Mouse (Mus musculus): ENCODE data around the gene Oas3.

Gene Oas3

GRCm38 (mm10) chr5:120752786-120753185, 24.7 kb downstream of the Oas3 start:
- no peak for DNase-seq (ENCODE audit: low spot score)

- DNase-seq (ENCODE audit: low spot score) = no peak
These were observed 26.3 kb downstream of the Oas3 start for GRCm38 (mm10) chr5:120751206-120751605.

- DNase-seq (ENCODE audit: low spot score) = no peak
These were observed 27.8 kb downstream of the Oas3 start, which contains the start of gene Oas2 for GRCm38 (mm10) chr5:120749688-120750087. TSS of gene Oas2 (minus strand) at chr5:120749853.

- DNase-seq (ENCODE audit: low spot score) = peak; percentile 34
These were observed 31.0 kb downstream of the Oas3 start for GRCm38 (mm10) chr5:120746451-120746850.

DNA sequence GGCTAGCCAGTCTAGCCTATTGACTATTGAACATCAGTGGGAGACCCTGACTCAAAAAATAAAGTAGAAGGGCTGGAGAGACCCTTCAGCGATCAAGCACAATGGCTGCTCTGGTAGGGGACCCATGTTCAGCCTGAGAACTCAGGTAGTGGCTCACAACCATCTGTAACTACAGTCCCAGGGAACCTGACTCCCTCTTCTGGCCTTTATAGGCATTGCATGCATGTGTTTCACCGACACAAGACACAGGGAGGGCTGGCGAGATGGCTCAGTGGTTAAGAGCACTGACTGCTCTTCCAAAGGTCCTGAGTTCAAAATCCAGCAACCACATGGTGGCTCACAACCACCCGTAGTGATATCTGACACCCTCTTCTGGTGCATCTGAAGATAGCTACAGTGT, 35.3 kb downstream of the Oas3 start:
- no peak for DNase-seq (ENCODE audit: low spot score)

GRCm38 (mm10) chr5:120734380-120734990, 43.0 kb downstream of the Oas3 start:
- no peak for DNase-seq (ENCODE audit: low spot score)

DNA sequence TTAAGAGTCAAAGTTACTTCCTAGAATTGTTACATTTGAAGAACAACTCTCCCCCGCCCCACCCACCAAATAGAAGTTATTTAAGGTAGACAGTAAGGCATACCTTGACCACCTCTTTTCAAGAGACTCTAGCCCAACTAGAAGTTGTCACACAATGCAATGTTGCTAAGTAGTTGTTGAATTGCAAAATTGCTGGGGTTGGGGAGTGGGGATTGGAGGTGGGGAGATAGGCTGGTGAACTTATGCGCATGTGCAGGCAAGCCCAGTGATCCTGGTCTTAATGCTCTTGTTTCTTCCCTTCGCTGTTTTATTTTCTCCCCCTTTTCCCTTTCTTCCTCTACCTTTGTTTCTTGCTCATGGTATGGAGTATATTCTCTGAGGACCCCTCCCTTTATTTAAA, 43.8 kb downstream of the Oas3 start:
- DNase-seq (ENCODE audit: low spot score) = no peak

GRCm38 (mm10) chr5:120732740-120733139, 44.7 kb downstream of the Oas3 start:
- no peak for DNase-seq (ENCODE audit: low spot score)

GRCm38 (mm10) chr5:120729319-120729718, 48.1 kb downstream of the Oas3 start:
- no peak for DNase-seq (ENCODE audit: low spot score)

DNA sequence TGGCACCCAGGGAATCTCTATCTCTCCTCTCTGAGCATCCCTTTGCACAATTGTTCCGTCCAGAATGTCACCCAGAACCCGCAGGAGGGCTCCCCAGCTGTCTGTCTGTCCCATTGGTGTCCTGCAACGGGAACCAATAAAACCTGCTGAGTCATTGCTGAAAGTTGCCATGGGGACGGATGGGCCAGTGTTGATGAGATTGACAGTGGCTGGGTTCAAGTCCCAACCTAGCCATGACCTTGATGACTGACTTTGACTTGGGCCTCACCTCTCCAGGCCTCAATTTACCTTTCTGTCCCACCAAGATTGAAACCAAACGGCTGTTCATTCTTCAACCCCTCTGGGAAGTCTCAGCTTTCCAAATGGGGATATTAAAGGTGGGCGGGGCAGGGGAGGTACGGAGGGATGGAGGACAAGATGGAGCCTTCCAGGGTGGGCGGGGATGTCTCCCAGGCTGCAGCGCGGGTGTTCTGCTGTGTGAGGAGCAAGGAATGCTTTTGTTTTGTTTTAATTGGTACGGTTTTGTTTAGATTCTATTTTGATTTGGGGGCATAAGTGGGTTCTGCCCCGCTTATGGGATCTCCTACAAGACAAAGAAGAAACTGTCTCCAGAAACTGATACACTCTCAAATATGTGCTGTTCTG, 51.5 kb downstream of the Oas3 start:
- DNase-seq (ENCODE audit: low spot score) = no peak

- DNase-seq (ENCODE audit: low spot score) = no peak
These were observed 56.5 kb downstream of the Oas3 start for GRCm38 (mm10) chr5:120721005-120721404.

- no peak for DNase-seq (ENCODE audit: low spot score)
These were observed 58.7 kb downstream of the Oas3 start for GRCm38 (mm10) chr5:120718600-120719378.

- DNase-seq (ENCODE audit: low spot score) = no peak
These were observed 60.3 kb downstream of the Oas3 start for GRCm38 (mm10) chr5:120717136-120717535.

GRCm38 (mm10) chr5:120714314-120714713, 63.1 kb downstream of the Oas3 start:
- no peak for DNase-seq (ENCODE audit: low spot score)

GRCm38 (mm10) chr5:120712721-120713120, 64.7 kb downstream of the Oas3 start:
- no peak for DNase-seq (ENCODE audit: low spot score)

GRCm38 (mm10) chr5:120711827-120712226, 65.6 kb downstream of the Oas3 start, which contains the start of gene Dtx1:
TSS of gene Dtx1 (minus strand) at chr5:120711927.
- no peak for DNase-seq (ENCODE audit: low spot score)

DNA sequence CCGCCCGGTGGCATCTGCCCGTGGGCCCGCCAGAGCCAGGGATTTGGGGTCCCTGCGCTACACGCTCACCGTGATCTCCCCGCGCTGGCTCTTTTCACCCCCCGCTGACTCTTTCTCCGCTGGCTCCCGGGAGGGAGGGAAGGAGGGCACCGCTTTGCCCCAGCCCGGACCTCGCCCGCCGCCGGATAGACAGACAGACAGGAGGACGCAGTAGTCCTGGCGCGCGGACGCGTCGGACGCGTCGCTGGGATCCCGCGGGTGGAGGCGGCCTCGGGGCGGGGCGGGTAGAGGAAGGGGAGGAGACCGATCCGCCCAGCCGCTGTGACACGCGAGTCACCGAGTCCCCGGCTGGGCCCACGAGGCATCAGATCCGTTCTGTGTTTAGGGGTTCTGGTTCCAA, 66.0 kb downstream of the Oas3 start:
- DNase-seq (ENCODE audit: low spot score) = peak; percentile 61

DNA sequence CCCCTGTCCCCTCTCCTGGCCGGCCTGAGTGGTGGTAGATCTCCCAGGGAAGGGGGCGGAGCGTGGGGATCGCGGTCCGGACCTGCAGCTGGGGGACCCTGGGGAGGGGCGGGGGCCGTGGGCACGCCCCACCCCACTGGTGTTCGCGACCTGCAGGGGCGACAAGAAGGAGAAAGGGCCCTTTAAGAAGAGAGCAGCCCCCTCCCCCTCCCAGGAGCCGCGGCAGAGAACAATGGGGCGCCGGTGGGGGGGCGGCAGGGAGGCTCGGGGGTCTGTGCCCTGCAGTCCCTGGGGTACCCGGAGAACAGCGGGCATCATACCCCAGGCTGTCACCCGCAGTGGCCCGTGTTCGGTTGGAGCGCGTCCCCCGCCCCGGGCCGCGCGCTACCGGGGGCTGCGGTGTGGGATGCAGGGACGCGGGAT, 66.6 kb downstream of the Oas3 start:
- DNase-seq (ENCODE audit: low spot score) = no peak

DNA sequence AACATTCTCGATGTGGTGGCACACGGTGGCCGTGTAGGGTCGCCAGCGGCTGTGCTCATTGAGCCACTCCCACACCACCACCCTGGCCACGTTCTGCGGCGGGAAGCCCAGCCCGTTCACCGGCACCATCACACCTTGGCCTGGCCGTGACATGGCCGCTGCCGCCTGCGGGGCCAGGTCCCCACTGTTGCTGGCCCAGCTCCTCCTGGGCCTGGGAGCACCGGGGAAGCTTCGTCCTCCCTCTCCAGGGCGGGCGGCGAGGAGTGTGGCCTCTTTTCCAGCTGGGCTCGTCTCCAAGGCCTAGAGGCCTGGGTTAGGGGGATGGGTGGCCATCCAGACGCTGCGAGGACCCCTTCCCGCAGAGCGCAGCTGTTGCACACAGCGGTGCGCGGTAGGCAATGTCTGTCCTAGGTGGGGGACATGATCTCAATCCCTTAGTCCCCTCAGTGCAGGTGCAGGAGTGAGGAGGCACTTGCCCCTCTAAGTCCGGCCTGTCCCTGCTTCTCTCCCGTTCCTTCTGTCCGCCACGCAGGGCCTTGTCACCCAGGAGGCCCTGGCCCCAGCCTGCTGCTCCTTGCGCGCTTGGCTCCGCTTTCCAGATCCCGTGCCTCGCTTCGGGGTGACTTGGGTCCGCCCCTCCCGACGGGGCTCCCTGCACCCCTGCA, 67.2 kb downstream of the Oas3 start:
- no peak for DNase-seq (ENCODE audit: low spot score)

DNA sequence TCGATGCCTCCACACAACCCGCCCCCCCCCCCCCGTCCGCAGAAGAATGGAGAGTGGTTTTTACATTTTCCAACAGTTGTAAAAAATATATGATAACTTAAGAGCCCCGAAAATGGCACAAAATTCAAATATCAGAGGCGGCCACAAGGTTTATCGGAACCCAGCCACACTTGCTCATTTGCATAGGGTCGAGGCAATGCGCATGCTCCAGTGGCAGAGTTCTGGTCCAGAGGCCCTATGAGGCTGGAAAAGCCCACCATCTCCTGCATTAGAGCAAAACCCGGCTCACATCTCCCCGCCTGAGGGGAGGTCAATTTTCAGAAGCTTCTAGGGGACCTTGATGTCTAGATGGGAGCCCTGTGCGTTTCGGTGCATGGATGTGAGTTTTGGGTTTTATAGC, 70.5 kb downstream of the Oas3 start:
- DNase-seq (ENCODE audit: low spot score) = no peak

DNA sequence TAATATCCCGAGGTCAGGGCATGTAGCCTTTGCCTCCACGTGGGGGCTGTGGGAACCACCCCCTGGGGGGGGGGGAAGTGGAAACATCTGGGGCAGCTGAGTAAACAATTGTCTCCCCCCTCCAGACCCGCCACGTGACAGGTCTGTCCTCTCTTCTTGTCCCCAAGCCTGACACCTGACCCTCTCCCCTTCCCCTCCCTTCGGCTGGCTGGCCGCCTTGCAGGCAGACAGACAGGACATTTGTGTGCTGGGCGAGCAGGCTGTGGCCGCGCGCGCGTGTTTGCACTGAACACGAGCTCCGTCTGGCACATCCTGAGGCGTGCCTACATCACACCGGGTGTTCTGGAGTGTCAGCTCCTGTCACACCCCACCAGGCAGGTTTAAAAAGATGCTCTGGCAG, 70.9 kb downstream of the Oas3 start:
- DNase-seq (ENCODE audit: low spot score) = no peak

DNA sequence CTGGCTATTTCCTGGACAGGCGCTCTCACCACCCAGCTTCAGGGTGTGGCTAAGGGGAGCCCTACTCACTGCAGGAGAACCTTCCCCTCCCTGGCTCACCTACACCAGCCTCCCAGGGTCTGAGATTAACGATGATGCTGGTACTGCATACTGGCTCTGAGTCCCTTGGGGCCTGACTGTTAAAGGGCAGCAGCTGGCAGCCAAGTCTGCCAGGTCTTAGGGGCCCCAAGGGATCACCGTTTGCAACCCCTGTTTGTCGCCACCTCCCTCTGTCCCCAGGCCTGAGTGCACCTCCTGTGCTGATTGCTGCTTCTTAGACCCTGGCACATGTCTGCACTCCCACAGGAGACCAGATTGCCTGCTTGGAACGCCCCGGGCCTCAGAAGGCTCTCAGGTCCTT, 73.0 kb downstream of the Oas3 start:
- DNase-seq (ENCODE audit: low spot score) = no peak

DNA sequence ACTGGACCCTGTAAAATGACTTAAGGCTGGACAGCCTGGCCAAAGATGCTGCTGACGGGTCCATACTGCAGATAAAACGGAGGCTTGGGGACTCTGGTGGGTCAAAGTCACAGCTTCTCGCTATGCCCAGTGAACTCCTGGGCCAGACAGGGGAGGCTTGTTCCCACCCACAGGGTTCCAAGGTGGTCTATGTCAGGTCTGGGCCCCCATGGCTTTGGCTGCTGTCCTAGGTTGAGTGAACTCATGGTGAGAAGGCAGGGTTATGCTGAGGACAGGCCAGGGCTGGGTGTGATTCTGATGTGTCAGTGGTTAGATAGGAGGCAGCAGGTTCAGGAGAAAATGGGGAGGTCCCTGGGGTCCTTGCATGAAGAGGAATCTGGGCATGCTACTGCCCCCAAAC, 73.8 kb downstream of the Oas3 start:
- no peak for DNase-seq (ENCODE audit: low spot score)

Measured in left cerebral cortex, adult 11 months (tissue).